Mouse (Mus musculus) embryonic fibroblast, embryonic 13.5 days (primary cell): ENCODE data around the gene Klhl12. TPM values are rescaled to one million over a fixed set of nuclear protein-coding genes. Genes with fewer than 3 reads are reported as not detected.
"Not testable (repeated sequence)": the region's sequence is repeated elsewhere in the genome, so short reads cannot be mapped to it uniquely, and the experiment has no call there.

Experiments used
- H3K27ac ChIP-seq: 2 replicates; pipeline ENCODE4 v1.5.1; 2012; ENCODE audit warnings: low read length, control low read depth, inconsistent platforms; ENCODE audit not compliant: insufficient read depth
- H3K4me1 ChIP-seq: 2 replicates; pipeline ENCODE4 v1.6.1; 2011; ENCODE audit warnings: low read length; ENCODE audit not compliant: control insufficient read depth, insufficient read depth
- H3K4me3 ChIP-seq: 2 replicates; pipeline ENCODE4 v1.5.1; 2011; ENCODE audit warnings: mild to moderate bottlenecking, control low read depth, low read length; ENCODE audit not compliant: insufficient read depth
- CTCF ChIP-seq: IDR thresholded peaks from 2 replicates; pipeline ENCODE4 v1.5.1; 2011; ENCODE audit warnings: mild to moderate bottlenecking, control low read depth, low read length, moderate library complexity, borderline replicate concordance; ENCODE audit not compliant: insufficient read depth
- POLR2A ChIP-seq: IDR thresholded peaks from 2 replicates; pipeline ENCODE4 v1.6.1; 2011; ENCODE audit warnings: low read depth, mild to moderate bottlenecking, control low read depth, low read length, moderate library complexity
- polyA plus RNA-seq: library from polyadenylated mRNA; stranded (reverse); fragments of >200 nt; gene quantifications from 2 replicates; pipeline ENCODE4 v1.2.4, GENCODE M21; 2011; ENCODE audit warnings: low read depth; ENCODE audit not compliant: missing spikeins, insufficient read length

Klhl12 gene
- polyA plus RNA-seq, 1 experiment = 16.4 TPM

GRCm38 (mm10) chr1:134526752-134527151 is 71.4 kb downstream of the Klhl12 start:
- no peak overlapping the region for H3K4me3 ChIP-seq
- H3K4me1 ChIP-seq = no peaks in the 10 kb centered on the region
- TF ChIP-seq CTCF (no peak), POLR2A (no peak)
- no peak overlapping the region for H3K27ac ChIP-seq

- H3K4me3 ChIP-seq = no peak overlapping the region
- TF ChIP-seq POLR2A = no peak
- TF ChIP-seq CTCF = no peak
- no peak overlapping the region for H3K27ac ChIP-seq
- no peaks in the 10 kb centered on the region for H3K4me1 ChIP-seq
These were observed 75.3 kb downstream of the Klhl12 start for GRCm38 (mm10) chr1:134530618-134531017.

GRCm38 (mm10) chr1:134533710-134534109 is 78.4 kb downstream of the Klhl12 start:
- not testable (repeated sequence) for H3K4me1 ChIP-seq, H3K27ac ChIP-seq, H3K4me3 ChIP-seq

- TF ChIP-seq POLR2A (no peak), CTCF (no peak)
- Histone ChIP-seq H3K27ac (no peak overlapping the region), H3K4me3 (no peak overlapping the region), H3K4me1 (no peaks in the 10 kb centered on the region)
These were observed 79.7 kb downstream of the Klhl12 start for GRCm38 (mm10) chr1:134535054-134535453.

- no peak overlapping the region for H3K4me3 ChIP-seq
- H3K4me1 ChIP-seq = no peaks in the 10 kb centered on the region
- no peak overlapping the region for H3K27ac ChIP-seq
- TF ChIP-seq CTCF (no peak), POLR2A (no peak)
These were observed 80.2 kb downstream of the Klhl12 start for GRCm38 (mm10) chr1:134535513-134535912.

GRCm38 (mm10) chr1:134540610-134541009 is 85.3 kb downstream of the Klhl12 start:
- Histone ChIP-seq H3K4me3 (no peak overlapping the region), H3K27ac (no peak overlapping the region), H3K4me1 (no peaks in the 10 kb centered on the region)
- TF ChIP-seq CTCF (no peak), POLR2A (no peak)

Other genes starting within 250 kb of the Klhl12 start
- 0.20 and 0.79 TPM in 2 replicates for gene Adora1, start 220.1 kb upstream of the Klhl12 start, polyA plus RNA-seq
- gene Myog, start 165.5 kb upstream of the Klhl12 start, polyA plus RNA-seq = not detected in 2 replicates
- gene Ppfia4, start 122.6 kb upstream of the Klhl12 start, polyA plus RNA-seq = 1.2 and 1.4 TPM in 2 replicates
- gene Tmem183a, start 93.6 kb upstream of the Klhl12 start, polyA plus RNA-seq = 66.3 and 68.0 TPM in 2 replicates
- gene 4933406M09Rik, start 69.6 kb upstream of the Klhl12 start, polyA plus RNA-seq = not detected in 2 replicates
- gene Cyb5r1, start 50.0 kb upstream of the Klhl12 start, polyA plus RNA-seq = 135 and 158 TPM in 2 replicates
- gene Adipor1, start 40.2 kb upstream of the Klhl12 start, polyA plus RNA-seq = 87.5 and 99.8 TPM in 2 replicates
- 21.5 and 22.7 TPM in 2 replicates for gene Rabif, start 39.1 kb downstream of the Klhl12 start, polyA plus RNA-seq
- not detected in 2 replicates for gene Mgat4e, start 94.2 kb downstream of the Klhl12 start, polyA plus RNA-seq
- 69.1 and 71.7 TPM in 2 replicates for gene Kdm5b, start 104.6 kb downstream of the Klhl12 start, polyA plus RNA-seq
- gene Syt2, start 191.1 kb downstream of the Klhl12 start, polyA plus RNA-seq = not detected in 2 replicates